Mouse (Mus musculus): Measurements from ENCODE around the gene Fam167b. TPM values are rescaled to one million over a fixed set of nuclear protein-coding genes. Genes with fewer than 3 reads are reported as not detected.
A peak's percentile ranks its signal among the peaks of the same experiment; 100 is the strongest.

The Fam167b gene
- total RNA-seq, 1 experiment from 2014 or later, result not detected

DNA sequence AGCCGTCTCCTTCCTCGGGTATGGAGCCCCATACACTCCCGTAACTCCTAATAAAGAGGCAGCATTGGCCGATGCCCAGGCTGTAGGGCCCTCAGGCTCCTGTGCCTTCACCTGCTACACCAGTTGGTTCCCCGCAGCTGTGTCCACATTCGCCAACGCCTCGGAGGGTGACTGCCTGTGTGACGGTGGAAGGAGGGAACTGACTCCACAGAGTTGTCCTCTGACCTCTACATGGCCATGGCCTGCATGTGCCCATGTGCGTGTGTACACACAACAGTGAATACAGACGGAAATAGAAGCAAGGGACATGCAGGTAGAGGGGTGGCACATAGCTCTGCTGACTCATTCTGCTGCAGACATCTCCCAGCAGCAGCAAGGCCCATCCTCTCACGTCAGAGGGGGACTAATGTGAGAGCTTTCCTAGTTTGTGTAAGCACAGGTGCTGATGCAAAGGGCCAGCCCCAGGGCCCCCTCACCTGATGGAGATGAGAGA, 30.8 kb upstream of the Fam167b start:
- ATAC-seq (replicated peaks; ENCODE audit: low read depth, poor library complexity, severe bottlenecking), result no peak

DNA sequence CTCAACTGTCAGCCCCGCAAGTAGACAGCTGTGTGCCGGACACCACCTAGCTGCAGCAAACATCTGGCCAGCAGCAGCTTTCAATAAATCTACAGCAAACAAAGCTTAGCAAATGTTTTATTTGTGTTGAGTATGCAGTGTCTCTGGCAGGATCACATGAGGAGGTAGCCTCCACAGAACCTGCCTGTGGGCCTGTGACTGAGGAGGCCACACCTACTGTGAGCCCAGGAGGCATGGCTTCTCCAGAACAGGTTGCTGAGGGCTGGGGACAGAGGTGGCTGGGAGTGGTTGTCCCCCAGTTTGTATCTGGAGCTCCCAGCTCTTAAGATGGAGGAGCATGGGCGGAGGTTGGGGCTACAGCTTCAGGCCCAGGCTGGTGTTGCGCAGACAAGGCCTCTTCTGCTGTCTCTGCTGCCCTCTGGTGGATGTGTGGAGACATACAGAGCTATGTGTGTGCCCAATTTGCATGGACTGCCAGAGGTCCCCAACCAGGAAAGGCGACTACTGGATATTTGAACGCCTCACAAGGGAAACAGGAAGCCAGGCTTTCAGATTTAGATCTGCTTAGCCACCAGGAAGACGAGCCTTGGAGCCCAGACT, 30.2 kb upstream of the Fam167b start:
- ATAC-seq (replicated peaks; ENCODE audit: low read depth, poor library complexity, severe bottlenecking), result peak; percentile 96

DNA sequence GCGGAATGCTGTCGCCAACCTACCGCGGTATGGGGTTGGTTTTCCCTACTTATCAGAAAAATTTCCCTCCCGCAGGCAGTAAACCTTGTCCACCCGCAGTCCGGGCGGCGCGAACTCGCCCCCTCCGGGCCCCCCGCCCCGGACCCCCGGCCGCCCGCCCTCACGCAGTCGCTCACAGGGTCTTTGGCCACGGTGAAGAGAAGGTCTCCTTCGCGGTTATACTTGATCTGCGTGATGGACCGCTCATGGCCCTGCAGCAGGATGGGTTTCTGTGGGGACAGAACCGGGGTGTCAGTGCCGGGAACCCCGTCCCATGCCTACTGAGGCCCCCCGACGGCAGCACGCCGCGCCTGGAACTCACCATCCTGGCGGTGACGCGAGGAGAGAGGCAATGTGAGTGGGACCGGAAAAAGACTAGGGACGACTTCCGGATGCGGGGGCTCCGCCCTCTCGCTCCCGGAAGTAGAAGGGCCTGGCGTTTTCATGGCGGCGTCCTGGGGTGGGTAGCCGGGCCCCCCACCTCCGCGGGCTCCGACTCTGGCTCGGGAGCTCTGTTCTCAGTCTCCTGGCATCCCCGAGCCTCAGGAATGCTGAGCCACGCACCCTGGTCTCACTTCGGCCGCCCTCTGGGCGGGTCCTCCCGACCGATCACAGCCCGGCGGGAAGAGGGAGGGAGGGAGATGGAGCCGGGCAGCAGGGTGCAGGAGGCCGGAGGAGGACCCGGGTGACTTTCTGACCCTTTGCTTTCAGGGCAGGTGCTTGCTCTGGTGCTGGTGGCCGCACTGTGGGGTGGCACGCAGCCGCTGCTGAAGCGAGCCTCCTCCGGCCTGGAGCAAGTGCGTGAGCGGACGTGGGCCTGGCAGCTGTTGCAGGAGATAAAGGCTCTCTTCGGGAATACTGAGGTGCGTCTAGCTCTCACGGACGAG, 22.1 kb upstream of the Fam167b start, which contains the start of the genes Eif3i and Tmem234:
Gene Eif3i (minus strand): TSS at position 416 of the 926 bp plus-strand sequence.
Gene Tmem234 (plus strand): TSS at position 436 of the 926 bp plus-strand sequence.
- ATAC-seq (replicated peaks; ENCODE audit: low read depth, poor library complexity, severe bottlenecking), result peak; percentile 99

DNA sequence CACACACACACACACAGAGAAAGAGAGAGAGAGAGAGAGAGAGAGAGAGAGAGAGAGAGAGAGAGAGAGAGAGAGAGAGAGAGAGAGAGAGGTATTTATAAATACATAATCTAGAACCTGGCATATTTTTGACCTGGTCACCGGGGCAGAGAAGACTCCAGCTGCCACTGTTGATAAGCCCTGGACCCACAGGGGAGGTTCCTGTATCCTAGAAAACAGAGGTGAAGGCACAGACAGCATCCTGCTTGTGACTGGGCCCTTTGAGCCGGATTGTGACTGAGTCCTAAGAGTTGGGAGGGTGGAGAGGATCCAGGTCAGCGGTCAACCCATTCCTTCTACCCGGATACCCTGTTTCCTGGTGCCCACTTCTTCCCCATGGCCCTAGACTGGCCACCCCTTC, 10.5 kb upstream of the Fam167b start:
- no peak for ATAC-seq (replicated peaks; ENCODE audit: low read depth, poor library complexity, severe bottlenecking)

DNA sequence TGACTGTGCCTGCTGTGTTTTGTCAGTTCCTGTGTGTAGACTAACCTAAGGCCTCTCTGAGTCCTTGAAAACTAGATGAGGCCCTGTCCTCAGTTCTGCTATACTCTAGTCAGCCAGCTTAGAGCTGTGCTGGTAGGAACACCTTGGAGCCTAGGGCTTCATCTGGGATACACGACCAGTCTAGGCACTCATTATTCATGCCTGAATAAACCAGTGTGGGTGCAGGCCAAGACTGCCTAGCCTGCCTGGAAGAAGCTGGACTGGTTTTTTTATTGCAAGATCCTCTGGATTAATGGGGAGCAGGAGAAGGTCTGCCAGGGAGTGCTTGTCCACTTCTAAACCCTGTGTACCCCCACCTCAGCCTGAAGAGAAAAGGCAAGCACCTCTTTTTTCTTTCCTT, 8.6 kb upstream of the Fam167b start:
- no peak for ATAC-seq (replicated peaks; ENCODE audit: low read depth, poor library complexity, severe bottlenecking)

DNA sequence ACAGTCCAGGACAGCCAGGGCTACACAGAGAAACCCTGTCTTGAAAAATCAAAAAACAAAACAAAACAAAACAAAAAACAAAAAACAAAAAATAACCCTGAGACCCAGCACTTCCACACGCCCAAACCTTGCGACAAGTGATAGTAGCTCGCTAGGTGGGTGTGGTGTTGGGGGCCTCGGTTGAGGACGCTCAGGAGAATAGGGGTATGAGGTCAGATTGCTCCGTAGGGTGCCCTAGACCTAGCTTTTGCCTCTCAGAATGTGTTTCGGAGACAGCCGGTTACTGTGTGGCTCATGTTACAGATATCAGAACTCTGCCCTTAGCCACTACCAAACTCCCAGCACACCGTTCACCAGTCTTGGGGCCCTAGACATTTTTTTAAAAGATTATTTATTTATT, 7.4 kb upstream of the Fam167b start:
- ATAC-seq (replicated peaks; ENCODE audit: low read depth, poor library complexity, severe bottlenecking), result no peak

DNA sequence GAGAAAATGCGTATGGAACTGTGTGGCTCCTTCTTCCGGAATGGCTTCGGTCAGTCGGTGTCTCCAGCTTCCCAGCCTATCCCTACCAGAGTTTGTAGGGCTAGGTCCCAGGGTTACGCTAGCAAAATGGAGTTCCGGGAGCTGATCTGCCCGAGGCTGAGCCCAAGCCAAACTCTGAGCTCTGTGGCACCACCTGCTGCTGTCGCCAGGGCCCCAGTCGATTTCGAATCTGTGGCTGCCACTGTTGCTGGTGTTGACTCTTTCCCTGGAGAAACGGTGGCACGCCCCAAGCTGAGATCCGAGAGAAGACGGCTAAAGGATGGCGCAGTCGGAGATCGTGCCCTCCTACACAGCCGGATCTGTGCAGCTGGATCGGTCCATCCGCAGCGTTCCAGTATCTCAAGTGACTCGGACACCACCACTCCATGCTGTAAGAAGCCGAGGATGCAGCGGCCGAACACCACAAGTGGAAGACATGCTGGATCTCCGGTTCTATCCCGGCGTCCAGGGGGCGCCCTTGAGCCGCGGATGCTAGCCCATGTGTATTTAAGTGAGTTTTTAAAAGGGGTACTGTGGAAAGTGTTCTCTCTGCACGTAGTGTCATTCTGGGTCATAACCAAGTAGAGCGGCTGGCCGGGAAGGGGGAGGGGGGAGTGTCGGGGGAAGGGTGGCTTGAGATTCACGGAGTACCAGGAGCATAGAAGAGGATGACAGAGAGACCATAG, 6.7 kb upstream of the Fam167b start:
- peak; percentile 90 for ATAC-seq (replicated peaks; ENCODE audit: low read depth, poor library complexity, severe bottlenecking)

DNA sequence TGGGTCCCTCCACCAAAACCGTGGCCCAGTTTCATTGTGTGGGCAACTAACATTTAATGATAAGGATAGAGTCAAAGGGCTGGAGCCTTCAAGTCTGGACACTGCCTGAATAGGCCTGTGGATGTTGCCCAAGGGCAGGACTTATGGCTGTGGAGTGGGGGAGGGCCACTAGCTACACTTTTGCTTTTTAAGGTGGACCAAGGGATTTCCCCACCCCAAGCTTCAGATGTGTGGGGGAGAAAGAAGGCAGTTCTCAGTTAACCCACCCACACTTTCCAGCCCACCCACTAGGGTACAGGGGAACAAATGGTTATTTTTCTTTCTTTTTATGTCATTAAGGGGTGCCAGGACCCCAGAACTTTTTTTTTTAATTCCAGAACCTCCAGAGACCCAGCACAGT, 6.0 kb upstream of the Fam167b start:
- ATAC-seq (replicated peaks; ENCODE audit: low read depth, poor library complexity, severe bottlenecking), result no peak

DNA sequence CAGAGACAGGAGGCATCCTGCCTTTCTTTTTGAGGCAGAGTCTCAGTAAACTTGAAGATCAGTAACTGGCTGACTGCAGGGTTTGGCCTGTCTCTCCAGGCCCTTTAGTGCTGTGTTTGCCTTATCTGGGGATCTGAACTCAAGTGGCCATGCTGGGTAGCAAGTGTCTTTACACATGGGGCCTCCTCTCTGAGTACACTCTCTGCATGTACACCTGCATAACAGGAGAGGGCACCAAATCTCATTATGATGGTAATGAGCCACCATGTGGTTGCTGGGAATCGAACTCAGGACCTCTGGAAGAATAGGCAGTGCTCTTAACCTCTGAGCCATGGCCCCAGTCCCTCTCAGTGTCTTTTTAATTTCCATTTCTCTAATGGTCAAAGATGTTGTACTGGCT, 3.9 kb upstream of the Fam167b start:
- no peak for ATAC-seq (replicated peaks; ENCODE audit: low read depth, poor library complexity, severe bottlenecking)

DNA sequence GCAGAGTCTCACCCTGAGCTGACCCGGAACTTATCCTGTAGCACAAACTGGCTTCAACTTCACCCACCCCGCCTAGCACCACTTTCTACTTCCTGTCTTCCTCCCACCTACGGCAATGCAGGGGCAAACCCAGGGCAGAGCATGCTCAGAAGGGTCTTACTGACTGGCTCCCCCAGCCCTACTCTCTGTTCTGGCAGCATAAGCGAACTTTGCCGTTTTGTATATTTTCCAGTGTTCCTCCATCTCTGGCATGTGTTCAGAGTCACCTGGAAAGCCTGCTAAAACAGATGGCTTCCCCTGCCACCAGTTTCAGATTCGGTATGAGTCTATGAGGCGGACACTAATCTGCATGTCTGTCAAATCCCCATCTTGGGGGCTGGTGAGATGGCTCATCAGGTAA, 2.0 kb upstream of the Fam167b start:
- no peak for ATAC-seq (replicated peaks; ENCODE audit: low read depth, poor library complexity, severe bottlenecking)

DNA sequence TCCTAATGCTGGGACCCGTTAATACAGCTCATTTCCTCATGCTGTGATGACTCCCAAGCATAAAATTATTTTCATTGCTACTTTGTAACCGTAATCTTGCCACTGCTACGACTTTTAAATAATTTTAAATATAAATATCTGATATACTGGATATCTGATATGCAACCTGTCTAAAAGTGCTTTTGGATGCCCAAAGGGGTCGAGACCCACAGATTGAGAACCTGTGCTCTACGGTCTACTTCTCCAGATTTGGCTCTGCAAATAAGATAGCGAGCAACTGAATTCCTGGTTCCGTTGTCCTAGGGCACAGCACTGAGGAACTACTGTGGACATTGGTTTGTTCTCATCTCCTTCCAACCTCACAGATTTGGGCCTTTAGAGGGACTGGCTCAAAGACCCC, 661 bp downstream of the Fam167b start:
- no peak for ATAC-seq (replicated peaks; ENCODE audit: low read depth, poor library complexity, severe bottlenecking)

DNA sequence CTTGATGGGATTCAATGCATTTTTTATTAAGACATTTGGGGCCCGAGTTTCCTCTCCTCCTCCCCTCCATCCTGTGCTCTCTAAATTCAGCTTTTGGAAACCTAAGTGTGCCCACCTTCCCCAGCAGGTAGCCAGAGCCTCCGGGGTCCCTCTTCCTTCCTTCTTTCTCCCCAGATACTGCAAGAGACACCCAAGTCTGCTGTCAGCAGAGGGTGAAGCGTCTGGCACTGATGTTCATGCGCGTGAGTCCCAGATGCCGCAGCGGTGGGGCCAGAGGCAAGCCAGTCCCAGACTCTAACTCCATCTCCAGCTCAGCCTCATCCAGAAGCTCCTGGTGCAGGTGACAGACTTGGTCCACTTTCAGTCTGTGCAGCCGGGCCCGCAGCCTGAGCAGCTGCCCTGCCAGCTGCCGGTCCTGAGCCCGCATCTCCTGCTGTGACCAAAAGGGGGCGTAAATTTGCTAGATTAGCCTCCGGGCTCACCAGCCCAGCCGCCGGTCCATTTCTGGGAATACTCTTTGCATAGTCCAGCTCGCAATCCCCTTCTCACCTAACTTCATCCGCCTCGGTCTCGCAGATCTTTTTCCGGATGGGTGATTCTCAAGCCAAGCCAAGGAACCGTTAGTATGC, 1.4 kb downstream of the Fam167b start:
- ATAC-seq (replicated peaks; ENCODE audit: low read depth, poor library complexity, severe bottlenecking), result peak; percentile 60

DNA sequence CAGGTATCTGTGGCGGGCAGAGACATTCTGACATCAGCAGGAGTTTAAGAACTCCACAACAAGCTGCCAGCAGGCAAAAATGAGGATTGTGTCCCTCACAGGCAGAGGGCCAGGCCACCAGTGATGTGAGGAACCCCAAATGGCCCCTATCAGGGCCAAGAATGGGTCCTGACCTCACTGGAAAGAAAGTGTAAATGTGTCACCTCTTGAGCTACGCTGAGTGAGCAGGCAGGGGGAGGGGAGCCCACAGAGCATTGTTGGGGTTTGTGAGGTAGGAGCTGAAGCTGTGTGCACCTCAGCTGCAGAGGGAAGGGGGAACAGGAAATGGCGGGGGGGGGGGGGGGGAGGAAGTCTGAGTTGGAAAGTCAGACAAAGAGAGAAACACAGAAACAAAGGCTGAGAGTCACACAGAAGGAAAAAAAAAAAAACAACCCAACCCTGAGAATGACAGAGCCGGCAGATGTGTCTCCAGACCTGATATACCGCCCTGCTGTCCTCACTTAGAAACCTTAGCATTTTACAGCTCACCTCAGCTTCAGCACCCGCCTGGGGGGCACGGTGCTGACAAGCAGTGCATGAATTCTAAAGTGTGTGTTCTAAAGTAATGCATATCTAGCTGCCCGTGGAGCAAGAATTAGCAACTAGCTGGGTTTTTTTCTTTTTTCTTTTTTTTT, 3.0 kb downstream of the Fam167b start:
- peak; percentile 85 for ATAC-seq (replicated peaks; ENCODE audit: low read depth, poor library complexity, severe bottlenecking)

DNA sequence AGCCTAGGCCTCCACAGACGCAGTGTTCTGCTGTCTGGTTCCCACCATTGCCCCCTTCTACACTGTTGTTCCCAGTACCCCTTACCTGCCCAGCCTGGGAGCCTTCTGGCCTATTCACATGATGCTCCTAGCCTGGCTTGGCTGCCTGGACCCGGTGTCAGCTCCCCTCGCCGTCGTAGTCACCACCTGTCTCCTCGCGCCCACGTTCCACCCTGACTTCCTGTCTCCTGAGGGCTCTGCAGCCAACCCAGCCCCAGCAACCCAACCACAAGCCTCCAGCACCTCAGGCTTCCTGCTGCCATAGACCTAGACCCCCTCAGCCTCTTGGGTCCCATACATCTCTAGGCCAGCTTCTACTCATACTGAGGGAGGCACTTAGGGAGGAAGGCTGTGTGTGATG, 4.9 kb downstream of the Fam167b start, which contains the start of gene Lck:
Gene Lck (minus strand): TSS at position 212 of the 400 bp plus-strand sequence.
- 0 out of 2 replicates have a peak, but pooled peaks have one; percentile 23 for ATAC-seq (replicated peaks; ENCODE audit: low read depth, poor library complexity, severe bottlenecking)

DNA sequence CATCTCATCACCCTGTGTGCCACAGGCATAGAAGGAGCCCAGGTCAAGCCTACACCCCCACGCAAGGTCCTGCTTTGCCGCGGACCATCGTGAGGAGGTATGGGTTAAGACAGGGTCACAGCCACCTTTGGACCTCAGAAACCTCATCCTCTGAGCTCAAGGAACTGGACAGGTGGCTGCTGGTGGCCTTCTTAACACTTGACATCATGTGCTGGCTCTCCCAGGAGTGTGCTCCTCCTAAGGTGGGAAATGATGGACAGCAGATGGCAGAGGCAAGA, 5.3 kb downstream of the Fam167b start:
- no peak for ATAC-seq (replicated peaks; ENCODE audit: low read depth, poor library complexity, severe bottlenecking)

DNA sequence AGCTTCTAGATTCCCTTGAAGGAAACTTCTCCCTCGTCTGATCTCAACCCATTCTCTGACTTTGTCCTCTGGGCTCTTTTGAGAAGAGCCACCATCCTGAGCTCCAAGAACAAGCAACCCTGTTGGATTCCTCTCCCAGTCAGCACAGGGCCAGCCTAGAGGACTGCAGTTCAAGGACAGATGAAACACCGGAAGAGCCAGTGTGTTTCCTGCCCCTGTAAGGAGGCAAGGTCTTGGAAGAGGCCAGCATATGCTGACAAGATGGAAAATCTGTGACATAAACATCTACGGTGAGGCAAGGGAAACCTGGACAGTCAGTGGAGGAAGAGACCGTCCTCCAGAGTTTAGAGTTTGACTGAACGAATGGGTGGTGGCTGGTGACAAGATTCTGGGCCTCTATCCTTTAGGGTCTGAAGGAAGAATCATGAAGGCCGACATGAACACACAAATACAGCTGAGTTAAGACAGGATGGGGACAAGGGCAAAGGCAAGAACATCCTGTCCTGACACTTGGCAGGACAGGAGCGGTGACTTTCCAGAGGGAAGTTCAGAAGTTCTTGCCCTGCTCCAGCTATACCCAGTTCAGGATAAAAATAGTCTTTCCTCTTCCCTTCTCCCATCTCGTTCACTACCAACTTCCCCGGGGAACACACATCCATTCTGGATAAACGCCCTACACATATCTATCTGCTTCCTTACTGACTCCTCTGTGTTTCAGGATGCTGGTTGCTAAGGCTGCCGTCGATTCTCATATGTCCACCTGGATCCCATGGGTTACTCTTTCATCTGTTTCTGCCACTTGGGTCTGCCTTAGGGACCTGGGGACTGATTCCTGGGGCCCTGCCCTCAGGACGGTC, 5.9 kb downstream of the Fam167b start:
- no peak for ATAC-seq (replicated peaks; ENCODE audit: low read depth, poor library complexity, severe bottlenecking)

DNA sequence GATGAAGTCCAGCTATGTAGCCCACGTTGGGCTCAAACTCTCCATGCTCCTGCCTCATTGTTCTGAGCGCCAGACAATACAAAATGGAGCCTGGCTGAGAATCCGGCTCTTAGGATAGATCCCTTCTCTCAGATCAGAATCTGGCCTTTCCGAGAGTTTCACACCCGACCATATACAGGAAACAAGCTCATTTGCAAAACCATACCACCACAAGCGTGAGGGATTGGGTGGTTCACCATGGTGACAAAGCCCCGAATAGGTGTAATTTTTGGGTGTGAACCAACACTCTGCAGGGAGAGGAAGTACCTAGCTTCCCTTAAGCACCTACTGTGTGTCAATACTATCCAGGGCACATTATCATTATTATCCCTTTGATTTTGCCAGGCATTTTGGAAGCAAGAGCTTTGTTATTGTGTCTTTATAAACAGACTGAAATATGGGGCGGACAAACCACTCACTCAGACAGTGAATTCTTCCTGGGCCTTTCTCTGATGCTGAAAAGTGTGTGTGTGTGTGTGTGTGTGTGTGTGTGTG, 6.7 kb downstream of the Fam167b start:
- no peak for ATAC-seq (replicated peaks; ENCODE audit: low read depth, poor library complexity, severe bottlenecking)

DNA sequence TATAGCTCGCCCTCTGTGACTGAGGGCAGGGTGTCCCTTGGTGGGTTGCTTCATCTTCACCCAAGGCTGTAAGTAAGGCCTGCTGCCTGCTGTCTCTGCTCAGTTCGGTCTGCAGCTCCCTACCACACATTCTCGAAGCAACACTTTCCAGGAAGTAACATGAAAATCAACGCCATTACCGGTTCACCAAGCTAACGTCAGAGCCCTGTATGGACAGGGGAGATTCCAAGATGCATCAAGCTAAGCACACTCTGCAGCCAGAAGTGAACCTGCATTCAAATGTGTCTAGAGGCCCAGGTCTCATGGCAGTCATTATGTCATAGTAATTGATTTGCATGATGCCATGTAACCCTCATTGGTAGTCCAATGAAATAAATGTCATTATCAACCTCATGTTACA, 8.3 kb downstream of the Fam167b start:
- ATAC-seq (replicated peaks; ENCODE audit: low read depth, poor library complexity, severe bottlenecking), result no peak

DNA sequence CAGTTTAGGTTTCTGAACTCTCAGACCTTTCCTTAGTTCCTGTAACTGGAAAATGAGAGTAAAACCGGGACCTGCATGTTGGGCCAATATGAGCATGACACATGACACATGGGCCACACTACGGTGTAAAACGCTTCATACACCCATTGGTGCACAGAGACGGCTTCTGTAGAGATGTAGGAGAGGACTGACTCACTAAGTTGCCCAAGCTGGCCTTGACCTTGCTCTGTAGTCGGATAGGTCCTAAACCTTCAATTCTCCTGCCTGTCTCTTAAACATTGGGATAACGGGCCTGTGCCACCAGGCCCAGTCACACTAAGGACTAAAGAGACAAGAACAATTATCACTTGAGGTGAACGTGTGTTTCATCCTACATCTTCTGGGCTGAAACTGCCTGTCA, 10.0 kb downstream of the Fam167b start:
- no peak for ATAC-seq (replicated peaks; ENCODE audit: low read depth, poor library complexity, severe bottlenecking)
